Mouse (Mus musculus) heart, embryonic 12.5 days (tissue): Measurements from ENCODE around the gene Polr2e. TPM values are rescaled to one million over a fixed set of nuclear protein-coding genes. Genes with fewer than 3 reads are reported as not detected.

Experiments
- ATAC-seq: fragments of 200-750 bp; cut with Nextera tagmentation; 2 replicates; pipeline ENCODE4 v1.8.0; 2017; ENCODE audit warnings: moderate TSS enrichment, moderate library complexity; ENCODE audit not compliant: insufficient number of reproducible peaks, low FRiP score
- H3K27ac ChIP-seq: fragments of 300-500 bp; sonication (generic); 2 replicates; pipeline ENCODE4 v1.5.1; 2016; ENCODE audit warnings: mild to moderate bottlenecking, moderate library complexity; ENCODE audit not compliant: poor library complexity, severe bottlenecking
- H3K27me3 ChIP-seq: fragments of 300-500 bp; sonication (generic); replicated peaks from 2 replicates; pipeline ENCODE4 v1.6.1; 2016; ENCODE audit warnings: mild to moderate bottlenecking, moderate library complexity
- H3K36me3 ChIP-seq: fragments of 300-500 bp; sonication (generic); 2 replicates; pipeline ENCODE4 v1.6.1; 2016; ENCODE audit warnings: mild to moderate bottlenecking, moderate library complexity
- H3K4me1 ChIP-seq: fragments of 300-500 bp; sonication (generic); replicated peaks from 2 replicates; pipeline ENCODE4 v1.6.1; 2016; ENCODE audit warnings: mild to moderate bottlenecking
- H3K4me2 ChIP-seq: fragments of 300-500 bp; sonication (generic); 2 replicates; pipeline ENCODE4 v1.6.1; 2016; ENCODE audit warnings: mild to moderate bottlenecking, moderate library complexity
- H3K4me3 ChIP-seq: fragments of 300-500 bp; sonication (generic); 2 replicates; pipeline ENCODE4 v1.5.1; 2016; ENCODE audit warnings: mild to moderate bottlenecking
- H3K9ac ChIP-seq: fragments of 300-500 bp; sonication (generic); 2 replicates; pipeline ENCODE4 v1.6.1; 2016; ENCODE audit warnings: mild to moderate bottlenecking, moderate library complexity
- H3K9me3 ChIP-seq: fragments of 300-500 bp; sonication (generic); replicated peaks from 2 replicates; pipeline ENCODE4 v1.6.1; 2016; ENCODE audit warnings: mild to moderate bottlenecking, moderate library complexity
- WGBS: fragments of 180-500 bp; shearing (Covaris S2); methylation state at CpG from one replicate; pipeline ENCODE4 v1.1.7; 2016; 5-methylcytosine and 5-hydroxymethylcytosine counted together
- polyA plus RNA-seq: library from polyadenylated mRNA; unstranded; fragments of >200 nt; fragmentation: Nextera tagmentation; extraction: Ambion mirVana; gene quantifications from 2 replicates; pipeline ENCODE4 v1.2.1, GENCODE M21; 2016

The Polr2e gene
- polyA plus RNA-seq, 1 experiment from 2014 or later = 132 TPM

DNA sequence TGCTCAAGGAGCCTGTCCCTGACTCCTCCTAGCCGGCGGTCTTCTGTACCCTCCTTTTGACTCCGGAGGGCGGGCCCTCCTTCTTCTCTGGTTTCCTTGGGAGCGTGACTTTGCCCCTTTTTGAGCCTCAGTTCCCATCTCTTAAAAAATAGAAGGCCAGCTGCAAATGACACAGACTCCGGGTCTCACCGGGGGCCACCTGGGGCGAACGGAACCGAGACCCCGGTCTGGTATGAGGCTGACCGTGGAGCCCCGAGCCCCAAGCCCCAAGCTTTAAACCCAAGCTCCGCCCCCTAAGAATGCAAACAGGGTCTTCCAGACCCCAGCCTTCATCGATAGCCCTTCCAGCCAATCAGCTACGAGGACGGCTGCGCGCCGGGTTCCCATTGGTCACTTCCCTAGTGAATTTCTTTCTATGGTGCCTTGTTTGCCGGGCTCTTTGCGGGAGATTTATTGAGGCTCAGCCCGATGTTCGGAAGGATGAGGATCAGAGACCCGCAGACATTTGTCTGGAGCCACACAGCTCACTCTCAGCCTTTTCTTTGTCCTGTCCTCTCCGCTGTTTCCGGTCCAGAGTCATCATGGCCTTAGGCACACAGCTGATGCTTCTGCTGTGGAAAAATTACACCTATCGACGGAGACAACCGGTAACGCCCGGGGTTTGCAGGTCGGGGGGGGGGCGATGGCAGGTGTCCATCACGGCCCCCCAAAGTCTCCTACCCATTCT lies 42.4 kb downstream of the Polr2e start:
- ATAC-seq = peak; percentile 68
- H3K4me2 ChIP-seq = peak overlapping the region; percentile 93
- H3K36me3 ChIP-seq = peaks cover 33% of the 10 kb centered on the region
- peak overlapping the region; percentile 75 for H3K9ac ChIP-seq
- peaks cover 29% of the 10 kb centered on the region for H3K27me3 ChIP-seq
- WGBS = under 1% methylated on average over 35 of the region's 35 CpGs
- peak overlapping the region; percentile 61 for H3K4me3 ChIP-seq
- H3K4me1 ChIP-seq = peaks cover 20% of the 10 kb centered on the region
- H3K27ac ChIP-seq = peak overlapping the region; percentile 61
- H3K9me3 ChIP-seq = 0 out of 2 replicates have a peak, but pooled peaks cover 5% of the 10 kb centered on the region

- Histone ChIP-seq H3K9ac (peak within 1 kb of the TSS; percentile 75), H3K4me2 (peak within 1 kb of the TSS; percentile 93), H3K4me1 (peaks cover 20% of the 10 kb centered on the region), H3K9me3 (peaks cover 8% of the 10 kb centered on the region; the same call in 1 of the 2 replicates), H3K27ac (peak within 1 kb of the TSS; percentile 61), H3K36me3 (peaks cover 40% of the 10 kb centered on the region), H3K27me3 (peaks cover 22% of the 10 kb centered on the region), H3K4me3 (peak within 1 kb of the TSS; percentile 61)
- under 1% methylated on average over 34 of the region's 34 CpGs for WGBS
- ATAC-seq = peak; percentile 88
Observed at GRCm38 (mm10) chr10:79996272-79997033, 43.1 kb downstream of the Polr2e start, which contains the start of gene Abca7. Gene Abca7 (plus strand): TSS chr10:79996494.

DNA sequence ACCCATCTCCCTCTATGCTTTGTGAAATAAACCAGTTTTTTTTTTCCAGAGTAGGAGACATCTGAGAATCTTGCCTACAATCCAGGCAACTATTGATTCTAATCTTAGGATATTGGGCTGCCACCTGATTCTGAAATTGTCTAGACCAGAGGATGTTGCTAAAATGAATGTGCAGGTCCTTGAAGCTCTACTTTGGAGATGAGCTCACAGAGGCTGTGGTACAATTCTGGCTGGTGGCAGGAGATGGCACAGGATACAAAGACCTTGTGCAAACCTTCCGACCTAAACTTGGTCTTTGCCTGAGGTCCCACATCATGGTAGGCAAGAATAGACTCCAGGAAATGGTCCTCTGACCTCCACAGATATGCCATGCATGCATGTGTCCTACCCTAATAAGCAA lies 44.0 kb downstream of the Polr2e start:
- no peak overlapping the region for H3K4me2 ChIP-seq
- H3K4me3 ChIP-seq = no peak overlapping the region
- peaks cover 48% of the 10 kb centered on the region for H3K36me3 ChIP-seq
- peaks cover 16% of the 10 kb centered on the region for H3K27me3 ChIP-seq
- WGBS = 74% methylated on average over 1 of the region's 1 CpGs
- ATAC-seq = no peak
- H3K9me3 ChIP-seq = peaks cover 12% of the 10 kb centered on the region; the same call in 1 of the 2 replicates
- H3K27ac ChIP-seq = no peak overlapping the region; the same call in 1 of the 2 replicates
- no peak overlapping the region for H3K9ac ChIP-seq
- peaks cover 26% of the 10 kb centered on the region for H3K4me1 ChIP-seq

GRCm38 (mm10) chr10:79994397-79995115 lies 45.0 kb downstream of the Polr2e start:
- Histone ChIP-seq H3K36me3 (peaks cover 49% of the 10 kb centered on the region), H3K4me1 (peaks cover 34% of the 10 kb centered on the region), H3K9me3 (peaks cover 12% of the 10 kb centered on the region; the same call in 1 of the 2 replicates), H3K4me2 (no peak overlapping the region), H3K4me3 (no peak overlapping the region), H3K9ac (no peak overlapping the region), H3K27ac (no peak overlapping the region), H3K27me3 (peaks cover 12% of the 10 kb centered on the region)
- no peak for ATAC-seq
- WGBS = 86% methylated on average over 16 of the region's 16 CpGs

GRCm38 (mm10) chr10:79991548-79991947 lies 48.0 kb downstream of the Polr2e start:
- 88% methylated on average over 6 of the region's 6 CpGs for WGBS
- H3K4me2 ChIP-seq = no peak overlapping the region

GRCm38 (mm10) chr10:79991099-79991498 lies 48.5 kb downstream of the Polr2e start:
- Histone ChIP-seq H3K36me3 (peaks cover 49% of the 10 kb centered on the region), H3K4me3 (no peak overlapping the region), H3K9me3 (peaks cover 12% of the 10 kb centered on the region; the same call in 1 of the 2 replicates), H3K4me2 (peak overlapping the region; percentile 37), H3K27ac (no peak overlapping the region), H3K27me3 (no peaks in the 10 kb centered on the region), H3K4me1 (peaks cover 43% of the 10 kb centered on the region), H3K9ac (no peak overlapping the region)
- WGBS = 72% methylated on average over 12 of the region's 12 CpGs
- ATAC-seq = no peak

More at GRCm38 (mm10) chr10:79991548-79991947, 48.0 kb downstream of the Polr2e start:
- Histone ChIP-seq H3K27ac (no peak overlapping the region), H3K36me3 (peaks cover 49% of the 10 kb centered on the region), H3K9me3 (peaks cover 12% of the 10 kb centered on the region; the same call in 1 of the 2 replicates), H3K9ac (no peak overlapping the region), H3K4me1 (peaks cover 39% of the 10 kb centered on the region), H3K27me3 (no peaks in the 10 kb centered on the region), H3K4me3 (no peak overlapping the region)
- ATAC-seq = no peak

DNA sequence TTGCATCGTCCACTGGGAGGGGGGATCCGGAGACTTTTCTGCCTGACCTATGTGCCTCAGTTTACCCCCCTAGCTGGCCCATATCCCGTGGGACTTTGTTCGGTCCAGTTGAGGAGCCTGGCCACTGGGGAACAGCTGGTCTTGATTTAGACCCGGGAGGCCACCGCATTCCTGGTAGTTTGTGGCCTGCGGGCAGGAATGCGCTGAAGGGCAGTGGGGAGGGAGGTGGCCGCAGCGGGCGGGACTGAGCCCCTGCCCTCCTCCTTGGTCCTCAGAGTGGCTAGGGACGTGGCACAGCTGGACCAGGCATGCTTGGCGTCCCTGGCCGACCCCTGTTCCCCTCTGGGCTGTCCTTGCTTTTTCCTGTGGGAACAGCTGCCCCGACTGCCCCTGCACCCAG lies 49.7 kb downstream of the Polr2e start:
- WGBS = 12% methylated on average over 15 of the region's 15 CpGs
- H3K36me3 ChIP-seq = peaks cover 43% of the 10 kb centered on the region
- H3K4me2 ChIP-seq = peak overlapping the region; percentile 90
- peaks cover 12% of the 10 kb centered on the region; the same call in 1 of the 2 replicates for H3K9me3 ChIP-seq
- peak overlapping the region; percentile 89 for H3K9ac ChIP-seq
- peak overlapping the region; percentile 82 for H3K4me3 ChIP-seq
- peak overlapping the region; percentile 94 for H3K27ac ChIP-seq
- H3K4me1 ChIP-seq = peaks cover 49% of the 10 kb centered on the region
- no peak for ATAC-seq
- H3K27me3 ChIP-seq = no peaks in the 10 kb centered on the region

DNA sequence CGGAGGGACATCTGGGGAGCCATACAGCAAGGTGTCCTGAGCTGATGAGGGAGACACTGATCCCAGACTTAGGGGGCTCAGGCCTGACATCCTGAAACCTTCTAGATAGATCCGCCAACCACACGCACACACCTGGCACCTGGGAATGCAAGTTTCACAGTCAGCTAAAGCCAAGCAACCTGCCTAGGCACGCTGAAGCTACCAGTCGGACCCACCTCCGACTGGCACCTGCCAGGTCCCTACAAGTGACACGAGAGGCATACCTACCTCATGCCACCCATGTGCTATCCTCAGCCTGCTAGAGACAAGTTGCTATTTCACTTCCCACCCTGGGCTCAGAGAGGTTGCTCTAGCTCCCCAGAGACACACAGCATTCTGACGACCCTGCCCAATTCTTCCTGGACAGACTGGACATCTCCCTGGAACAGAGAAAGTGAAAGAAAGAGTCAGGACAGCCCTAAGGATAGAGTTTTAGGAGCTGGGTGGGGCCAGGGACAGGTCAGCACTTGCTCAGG lies 50.3 kb downstream of the Polr2e start:
- H3K9ac ChIP-seq = peak overlapping the region; percentile 89
- 27% methylated on average over 8 of the region's 8 CpGs for WGBS
- H3K9me3 ChIP-seq = peaks cover 12% of the 10 kb centered on the region; the same call in 1 of the 2 replicates
- no peak for ATAC-seq
- peak overlapping the region; percentile 90 for H3K4me2 ChIP-seq
- H3K27me3 ChIP-seq = no peaks in the 10 kb centered on the region
- H3K4me1 ChIP-seq = peaks cover 48% of the 10 kb centered on the region
- peaks cover 37% of the 10 kb centered on the region for H3K36me3 ChIP-seq
- H3K27ac ChIP-seq = peak overlapping the region; percentile 94
- H3K4me3 ChIP-seq = peak overlapping the region; percentile 82

DNA sequence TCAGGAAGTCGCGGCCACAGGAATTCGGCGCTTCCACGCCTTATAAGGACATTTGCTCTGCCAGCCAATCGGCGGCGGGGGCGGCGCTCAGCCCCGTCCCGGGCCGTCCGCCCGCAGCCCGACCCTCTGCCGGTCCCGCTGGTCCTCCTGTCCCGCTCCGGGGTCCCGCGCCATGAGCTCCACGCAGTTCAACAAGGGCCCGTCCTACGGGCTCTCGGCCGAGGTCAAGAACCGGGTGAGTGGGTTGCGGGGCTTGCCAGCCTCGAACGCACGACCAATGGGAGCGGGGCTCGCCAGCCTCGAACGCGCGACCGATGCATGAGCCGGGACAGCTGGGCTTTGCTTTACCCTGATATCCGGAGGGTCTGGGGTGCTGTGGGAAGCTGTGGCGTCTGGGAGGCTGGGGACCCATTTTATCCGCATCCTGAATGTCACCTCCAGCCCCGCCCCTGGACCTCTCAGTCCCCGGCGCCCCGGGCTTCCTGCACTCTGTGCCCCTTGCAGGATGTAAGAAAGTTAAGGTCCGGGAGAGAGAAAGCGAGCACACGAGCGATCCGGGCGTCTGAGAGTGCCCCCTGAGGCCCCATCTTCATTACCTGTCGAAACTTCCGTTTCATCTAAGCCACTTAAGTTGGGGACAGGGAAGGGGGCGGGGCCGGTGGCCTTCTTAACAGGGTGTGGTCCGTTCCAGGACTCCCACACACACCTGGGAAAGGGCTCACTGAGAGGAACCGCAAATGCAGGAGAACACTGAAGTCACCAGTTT lies 50.9 kb downstream of the Polr2e start, which contains the start of gene Cnn2:
Gene Cnn2 (plus strand): TSS at position 79 of the 766 bp plus-strand sequence.
- ATAC-seq = peak; percentile 7; the same call in 1 of the 2 replicates
- peaks cover 46% of the 10 kb centered on the region for H3K4me1 ChIP-seq
- peaks cover 12% of the 10 kb centered on the region; the same call in 1 of the 2 replicates for H3K9me3 ChIP-seq
- no peaks in the 10 kb centered on the region for H3K27me3 ChIP-seq
- peak within 1 kb of the TSS; percentile 82 for H3K4me3 ChIP-seq
- H3K27ac ChIP-seq = peak within 1 kb of the TSS; percentile 94
- peaks cover 31% of the 10 kb centered on the region for H3K36me3 ChIP-seq
- peak within 1 kb of the TSS; percentile 89 for H3K9ac ChIP-seq
- H3K4me2 ChIP-seq = peak within 1 kb of the TSS; percentile 90
- WGBS = under 1% methylated on average over 59 of the region's 59 CpGs
